Mouse (Mus musculus) effector memory CD4-positive, alpha-beta T cell, adult 7 months (primary cell): ENCODE measurements around the gene Gm13277. TPM values are rescaled to one million over a fixed set of nuclear protein-coding genes. Genes with fewer than 3 reads are reported as not detected.

Experiments
- polyA plus RNA-seq: library from polyadenylated mRNA; unstranded; fragments of 100-300 nt; shearing (Covaris generic); gene quantifications from one replicate; pipeline ENCODE4 v1.2.1, GENCODE M21; 2017

Gene Gm13277
- polyA plus RNA-seq, 1 experiment from 2014 or later = not detected

Other genes with a start within 250 kb of the Gm13277 start
- gene Ifna15, start 230.4 kb upstream of the Gm13277 start, polyA plus RNA-seq = not detected
- not detected for gene Ifna14, start 216.8 kb upstream of the Gm13277 start, polyA plus RNA-seq
- gene Ifna9, start 196.2 kb upstream of the Gm13277 start, polyA plus RNA-seq = not detected
- gene Ifna12, start 185.3 kb upstream of the Gm13277 start, polyA plus RNA-seq = not detected
- not detected for gene C87499, start 154.2 kb upstream of the Gm13277 start, polyA plus RNA-seq
- not detected for gene Ifna13, start 144.2 kb upstream of the Gm13277 start, polyA plus RNA-seq
- gene Ifna16, start 111.7 kb upstream of the Gm13277 start, polyA plus RNA-seq = not detected
- not detected for gene Ifna2, start 104.7 kb upstream of the Gm13277 start, polyA plus RNA-seq
- not detected for gene Ifnab, start 97.3 kb upstream of the Gm13277 start, polyA plus RNA-seq
- 0.74 TPM for gene Gm26566, start 66.8 kb upstream of the Gm13277 start, polyA plus RNA-seq
- gene Klhl9, start 66.2 kb upstream of the Gm13277 start, polyA plus RNA-seq = 15.4 TPM
- not detected for gene Gm13271, start 33.8 kb upstream of the Gm13277 start, polyA plus RNA-seq
- gene Gm13283, start 28.5 kb upstream of the Gm13277 start, polyA plus RNA-seq = not detected
- gene Gm13290, start 14.8 kb upstream of the Gm13277 start, polyA plus RNA-seq = not detected
- gene Gm13289, start 11.7 kb upstream of the Gm13277 start, polyA plus RNA-seq = not detected
- gene Gm13272, start 8.8 kb upstream of the Gm13277 start, polyA plus RNA-seq = not detected
- gene Ifnz, start 6.5 kb upstream of the Gm13277 start, polyA plus RNA-seq = 0.28 TPM
- not detected for gene Gm13276, start 2.9 kb upstream of the Gm13277 start, polyA plus RNA-seq
- not detected for gene Gm13278, start 2.9 kb downstream of the Gm13277 start, polyA plus RNA-seq
- not detected for gene Gm13275, start 5.9 kb downstream of the Gm13277 start, polyA plus RNA-seq
- gene Gm13279, start 8.8 kb downstream of the Gm13277 start, polyA plus RNA-seq = not detected
- 1.1 TPM for gene Gm13285, start 11.0 kb downstream of the Gm13277 start, polyA plus RNA-seq
- gene Gm13287, start 14.6 kb downstream of the Gm13277 start, polyA plus RNA-seq = not detected
- not detected for gene Gm13288, start 16.9 kb downstream of the Gm13277 start, polyA plus RNA-seq
- gene Ifna7, start 27.6 kb downstream of the Gm13277 start, polyA plus RNA-seq = not detected
- not detected for gene Ifna11, start 31.3 kb downstream of the Gm13277 start, polyA plus RNA-seq
- gene Ifna6, start 38.8 kb downstream of the Gm13277 start, polyA plus RNA-seq = not detected
- not detected for gene Ifna5, start 46.9 kb downstream of the Gm13277 start, polyA plus RNA-seq
- gene Ifna4, start 53.2 kb downstream of the Gm13277 start, polyA plus RNA-seq = not detected
- not detected for gene Ifna1, start 61.5 kb downstream of the Gm13277 start, polyA plus RNA-seq
- not detected for gene Ifne, start 91.6 kb downstream of the Gm13277 start, polyA plus RNA-seq